ENCODE assay signal across 24 mouse cellular contexts in genomic region chr11:9616665-9617064, GRCm38 (mm10).
DNase-seq lines count a peak whose midpoint lies in the region; ATAC-seq and TF ChIP-seq lines count a peak whose summit lies in the region.
"Had no signal": no experiment of that assay in that cellular context is flagged by ENCODE, and none has a peak within 500 bp of the region (broad histone marks: within the 10 kb centered on the region; RNA-seq: fewer than 3 reads in every experiment).

No protein-coding gene starts in this region.

- H3K9me3 ChIP-seq in forebrain, embryonic 14.5 days (replicated peaks; ENCODE audit: control insufficient read depth, low read length): no peaks in the 10 kb centered on the region
- no peaks in the 10 kb centered on the region for H3K9me3 ChIP-seq in forebrain, embryonic 16.5 days (ENCODE audit: control insufficient read depth, low read length)
- no peaks in the 10 kb centered on the region for H3K9me3 ChIP-seq in hindbrain, postnatal 0 days (ENCODE audit: low read length)
- no peaks in the 10 kb centered on the region for H3K9me3 ChIP-seq in hindbrain, embryonic 11.5 days (ENCODE audit: control insufficient read depth, low read length)
- H3K9me3 ChIP-seq: embryonic facial prominence, embryonic 12.5 days; embryonic facial prominence, embryonic 15.5 days; intestine, embryonic 15.5 days had no signal

- peak; percentile 67; the same call in 1 of the 2 replicates for ATAC-seq in forebrain, embryonic 14.5 days
- no peak for ATAC-seq in forebrain, embryonic 16.5 days
- no peak for ATAC-seq in hindbrain, postnatal 0 days
- ATAC-seq in hindbrain, embryonic 11.5 days (ENCODE audit: low FRiP score): no peak
- ATAC-seq: intestine, embryonic 15.5 days; Patski had no signal

- no peak overlapping the region for H3K9ac ChIP-seq in forebrain, embryonic 14.5 days (ENCODE audit: low read length)
- no peak overlapping the region for H3K9ac ChIP-seq in forebrain, embryonic 16.5 days (replicated peaks; ENCODE audit: low read depth, low read length)
- H3K9ac ChIP-seq in hindbrain, postnatal 0 days (replicated peaks; ENCODE audit: low read length): no peak overlapping the region
- H3K9ac ChIP-seq in hindbrain, embryonic 11.5 days (ENCODE audit: low read depth, low read length): no peak overlapping the region
- H3K9ac ChIP-seq: embryonic facial prominence, embryonic 12.5 days; embryonic facial prominence, embryonic 15.5 days; hindbrain, embryonic 14.5 days; intestine, embryonic 15.5 days had no signal

- peak; percentile 2 for DNase-seq in embryo, embryonic 9.5 days (ENCODE audit: extremely low spot score)
- DNase-seq in embryo, embryonic 10.5 days (ENCODE audit: low spot score): no peak
- DNase-seq in forebrain, embryonic 14.5 days (ENCODE audit: low spot score): peak; percentile 52
- peak; percentile 11 for DNase-seq in hindbrain, postnatal 0 days (ENCODE audit: low spot score)
- DNase-seq in hindbrain, embryonic 11.5 days (ENCODE audit: low spot score): no peak
- DNase-seq in Muller cell, postnatal 12 days (ENCODE audit: inconsistent ontology term): peak; percentile 36
- no peak for DNase-seq in T-cell, adult 2 months (ENCODE audit: low spot score)
- DNase-seq: adrenal gland, adult 2 months; adrenal gland, postnatal 14 days; cerebellum, adult 11-12 months; cerebellum, adult 8-10 months; cerebellum, postnatal 10 days; cerebellum, postnatal 36 days; gastrocnemius, postnatal 14 days; heart, adult 11 months; kidney, adult 11 months; kidney, adult 8-10 months had no signal

- no peak overlapping the region for H3K27ac ChIP-seq in forebrain, embryonic 14.5 days (ENCODE audit: low read depth, low read length)
- no peak overlapping the region for H3K27ac ChIP-seq in forebrain, embryonic 16.5 days (ENCODE audit: low read length)
- H3K27ac ChIP-seq in hindbrain, postnatal 0 days: no peak overlapping the region
- H3K27ac ChIP-seq in hindbrain, embryonic 11.5 days (ENCODE audit: low read depth, low read length): no peak overlapping the region
- H3K27ac ChIP-seq: embryonic facial prominence, embryonic 12.5 days; embryonic facial prominence, embryonic 15.5 days; hindbrain, embryonic 14.5 days; intestine, embryonic 15.5 days had no signal

- peaks cover 4% of the 10 kb centered on the region; the same call in 1 of the 2 replicates for H3K4me1 ChIP-seq in forebrain, embryonic 14.5 days (ENCODE audit: control insufficient read depth, insufficient read depth, low read length)
- H3K4me1 ChIP-seq in forebrain, embryonic 16.5 days (replicated peaks; ENCODE audit: control insufficient read depth, insufficient read depth, low read length): no peaks in the 10 kb centered on the region; the same call in 1 of the 2 replicates
- no peaks in the 10 kb centered on the region for H3K4me1 ChIP-seq in hindbrain, postnatal 0 days (ENCODE audit: insufficient read depth, low read length)
- no peaks in the 10 kb centered on the region for H3K4me1 ChIP-seq in hindbrain, embryonic 11.5 days (replicated peaks; ENCODE audit: control insufficient read depth, insufficient read depth, low read length)
- H3K4me1 ChIP-seq: embryonic facial prominence, embryonic 12.5 days; embryonic facial prominence, embryonic 15.5 days; intestine, embryonic 15.5 days had no signal

- H3K4me2 ChIP-seq in forebrain, embryonic 14.5 days (ENCODE audit: low read length): no peak overlapping the region
- no peak overlapping the region for H3K4me2 ChIP-seq in forebrain, embryonic 16.5 days (ENCODE audit: low read length)
- no peak overlapping the region for H3K4me2 ChIP-seq in hindbrain, postnatal 0 days (ENCODE audit: low read depth, low read length)
- H3K4me2 ChIP-seq in hindbrain, embryonic 11.5 days (replicated peaks; ENCODE audit: low read depth, low read length): no peak overlapping the region
- H3K4me2 ChIP-seq: embryonic facial prominence, embryonic 12.5 days; embryonic facial prominence, embryonic 15.5 days; heart, embryonic 11.5 days; hindbrain, embryonic 14.5 days; intestine, embryonic 15.5 days had no signal

- H3K36me3 ChIP-seq in forebrain, embryonic 14.5 days (ENCODE audit: control insufficient read depth, insufficient read depth, low read length): no peaks in the 10 kb centered on the region
- H3K36me3 ChIP-seq in forebrain, embryonic 16.5 days (ENCODE audit: control insufficient read depth, insufficient read depth): no peaks in the 10 kb centered on the region
- H3K36me3 ChIP-seq in hindbrain, postnatal 0 days (ENCODE audit: insufficient read depth, low read length): no peaks in the 10 kb centered on the region
- H3K36me3 ChIP-seq in hindbrain, embryonic 11.5 days (ENCODE audit: control insufficient read depth, insufficient read depth, low read length): no peaks in the 10 kb centered on the region
- H3K36me3 ChIP-seq: embryonic facial prominence, embryonic 12.5 days; embryonic facial prominence, embryonic 15.5 days; intestine, embryonic 15.5 days had no signal

- 7% methylated on average over 1 of the region's 1 CpGs for WGBS in forebrain, embryonic 14.5 days
- WGBS in forebrain, embryonic 16.5 days: 14% methylated on average over 1 of the region's 1 CpGs
- WGBS in hindbrain, postnatal 0 days: 30% methylated on average over 1 of the region's 1 CpGs
- 44% methylated on average over 1 of the region's 1 CpGs for WGBS in hindbrain, embryonic 11.5 days

- no peaks in the 10 kb centered on the region for H3K27me3 ChIP-seq in forebrain, embryonic 14.5 days (replicated peaks; ENCODE audit: control insufficient read depth, insufficient read depth, low read length)
- no peaks in the 10 kb centered on the region for H3K27me3 ChIP-seq in forebrain, embryonic 16.5 days (replicated peaks; ENCODE audit: control insufficient read depth, insufficient read depth, low read length)
- H3K27me3 ChIP-seq in hindbrain, postnatal 0 days (ENCODE audit: insufficient read depth, low read length): no peaks in the 10 kb centered on the region
- no peaks in the 10 kb centered on the region for H3K27me3 ChIP-seq in hindbrain, embryonic 11.5 days (ENCODE audit: control insufficient read depth, insufficient read depth, low read length)
- H3K27me3 ChIP-seq: embryonic facial prominence, embryonic 12.5 days; embryonic facial prominence, embryonic 15.5 days; intestine, embryonic 15.5 days; Patski had no signal

- H3K4me3 ChIP-seq in forebrain, embryonic 14.5 days (ENCODE audit: low read depth, low read length): no peak overlapping the region
- no peak overlapping the region for H3K4me3 ChIP-seq in forebrain, embryonic 16.5 days (replicated peaks; ENCODE audit: low read length)
- H3K4me3 ChIP-seq in hindbrain, postnatal 0 days (ENCODE audit: low read length): no peak overlapping the region
- H3K4me3 ChIP-seq in hindbrain, embryonic 11.5 days (ENCODE audit: low read depth, low read length): no peak overlapping the region
- H3K4me3 ChIP-seq: embryonic facial prominence, embryonic 12.5 days; embryonic facial prominence, embryonic 15.5 days; intestine, embryonic 15.5 days had no signal

- TF ChIP-seq CTCF in hindbrain, postnatal 0 days (IDR thresholded peaks at IDR 0.05; ENCODE audit: low read depth): no peak

Comparison
In these comparisons a context has a peak if more than half of its experiments do, and no peak if none do; other contexts are left out.
1. DNase-seq: peak in embryo, embryonic 9.5 days (single experiment), forebrain, embryonic 14.5 days (single experiment), hindbrain, postnatal 0 days (single experiment) and Muller cell, postnatal 12 days (single experiment); none in embryo, embryonic 10.5 days (single experiment), hindbrain, embryonic 11.5 days (single experiment) and T-cell, adult 2 months (single experiment).